Mouse (Mus musculus) intestine, embryonic 15.5 days (tissue): Measurements from ENCODE around the gene Nsun2. TPM values are rescaled to one million over a fixed set of nuclear protein-coding genes. Genes with fewer than 3 reads are reported as not detected.

Experiments used
- ATAC-seq: fragments of 200-750 bp; cut with Nextera tagmentation; 2 replicates; pipeline ENCODE4 v1.8.0; 2017; ENCODE audit warnings: moderate TSS enrichment, moderate library complexity
- H3K27ac ChIP-seq: fragments of 300-500 bp; sonication (generic); 2 replicates; pipeline ENCODE4 v1.5.1; 2015; ENCODE audit warnings: mild to moderate bottlenecking, inconsistent platforms
- H3K27me3 ChIP-seq: fragments of 300-500 bp; sonication (generic); replicated peaks from 2 replicates; pipeline ENCODE4 v1.6.1; 2015; ENCODE audit warnings: inconsistent platforms
- H3K36me3 ChIP-seq: fragments of 300-500 bp; sonication (generic); 2 replicates; pipeline ENCODE4 v1.6.1; 2015; ENCODE audit warnings: inconsistent platforms
- H3K4me1 ChIP-seq: fragments of 300-500 bp; sonication (generic); replicated peaks from 2 replicates; pipeline ENCODE4 v1.6.1; 2015; ENCODE audit warnings: inconsistent platforms
- H3K4me2 ChIP-seq: fragments of 300-500 bp; sonication (generic); replicated peaks from 2 replicates; pipeline ENCODE4 v1.6.1; 2015; ENCODE audit warnings: mild to moderate bottlenecking, inconsistent platforms
- H3K4me3 ChIP-seq: fragments of 300-500 bp; sonication (generic); replicated peaks from 2 replicates; pipeline ENCODE4 v1.5.1; 2015; ENCODE audit warnings: inconsistent platforms
- H3K9ac ChIP-seq: fragments of 300-500 bp; sonication (generic); 2 replicates; pipeline ENCODE4 v1.6.1; 2015; ENCODE audit warnings: inconsistent platforms
- H3K9me3 ChIP-seq: fragments of 300-500 bp; sonication (generic); 2 replicates; pipeline ENCODE4 v1.6.1; 2016; ENCODE audit warnings: inconsistent platforms
- WGBS: fragments of 180-500 bp; shearing (Covaris S2); methylation state at CpG from one replicate; pipeline ENCODE4 v1.1.7; 2015; 5-methylcytosine and 5-hydroxymethylcytosine counted together
- polyA plus RNA-seq: library from polyadenylated mRNA; unstranded; fragments of >200 nt; fragmentation: Nextera tagmentation; extraction: Ambion mirVana; gene quantifications from 2 replicates; pipeline ENCODE4 v1.2.1, GENCODE M21; 2015

Nsun2 gene
- polyA plus RNA-seq, 1 experiment from 2014 or later = 131 TPM

DNA sequence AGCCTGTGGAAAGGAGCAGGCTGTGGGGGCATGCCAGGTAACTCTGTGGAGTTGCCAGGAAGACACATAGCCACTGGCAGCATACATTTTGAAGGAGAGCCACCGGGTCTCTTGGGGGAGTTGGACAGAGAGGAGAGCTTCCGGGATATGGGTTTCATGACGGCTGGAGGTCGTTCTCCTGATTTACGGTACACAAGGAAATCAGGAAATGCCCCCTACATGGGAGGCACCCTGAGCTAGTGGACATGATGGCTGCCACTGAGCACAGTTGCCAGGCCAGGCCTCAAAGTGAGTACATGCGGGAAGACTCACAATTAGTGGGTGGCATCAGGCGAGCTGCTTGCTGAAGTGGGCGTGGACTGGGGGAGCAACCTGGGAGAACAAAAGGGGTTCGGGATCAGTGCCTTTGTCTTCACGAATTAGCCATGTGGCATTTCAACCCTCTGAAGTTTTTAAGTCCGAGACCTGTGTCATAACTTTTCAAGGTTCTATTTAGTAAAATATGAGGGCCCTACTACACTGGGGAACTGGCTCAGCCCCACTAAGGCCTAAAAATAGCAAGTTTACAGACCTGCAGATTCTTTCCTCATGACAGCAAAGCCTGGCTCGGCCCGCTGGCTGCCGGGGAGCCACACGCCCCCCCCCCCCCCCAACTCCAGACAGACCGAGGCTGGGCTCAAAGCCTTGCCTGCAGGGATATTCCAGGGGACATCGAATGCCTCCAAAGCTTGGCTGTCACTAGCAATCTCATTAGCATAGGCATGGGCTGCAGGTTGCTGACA is 9.2 kb downstream of the Nsun2 start:
- H3K4me3 ChIP-seq = no peak overlapping the region
- peak overlapping the region; percentile 51 for H3K27ac ChIP-seq
- 36% methylated on average over 17 of the region's 17 CpGs for WGBS
- no peaks in the 10 kb centered on the region for H3K36me3 ChIP-seq
- peak overlapping the region; percentile 45; the same call in 1 of the 2 replicates for H3K4me2 ChIP-seq
- H3K9ac ChIP-seq = no peak overlapping the region
- ATAC-seq = peak; percentile 37
- H3K9me3 ChIP-seq = no peaks in the 10 kb centered on the region
- H3K4me1 ChIP-seq = peaks cover 23% of the 10 kb centered on the region
- H3K27me3 ChIP-seq = no peaks in the 10 kb centered on the region

DNA sequence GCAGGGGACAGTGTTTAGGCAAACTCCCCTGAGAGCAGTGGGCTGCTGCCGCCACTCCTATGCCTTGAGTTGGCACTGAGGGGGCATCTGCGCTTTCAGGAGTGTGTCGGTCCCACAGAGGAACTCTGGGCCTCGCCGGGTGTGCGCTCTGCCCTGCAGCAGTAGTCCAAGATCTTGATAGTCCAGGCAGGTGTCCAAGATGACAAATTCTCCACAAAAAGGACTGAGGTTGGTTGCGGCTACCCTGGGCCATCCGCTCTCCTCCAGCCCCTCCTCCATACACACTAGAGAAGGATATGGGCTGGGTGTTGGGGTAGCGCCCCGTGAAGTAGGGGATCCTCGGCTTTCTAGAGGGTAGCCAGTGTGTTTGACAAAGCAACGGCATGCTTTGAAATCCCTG is 10.0 kb downstream of the Nsun2 start:
- H3K9me3 ChIP-seq = no peaks in the 10 kb centered on the region
- WGBS = 30% methylated on average over 12 of the region's 12 CpGs
- H3K27me3 ChIP-seq = no peaks in the 10 kb centered on the region
- no peak overlapping the region for H3K9ac ChIP-seq
- H3K4me1 ChIP-seq = peaks cover 23% of the 10 kb centered on the region
- peak; percentile 44; the same call in 1 of the 2 replicates for ATAC-seq
- peak overlapping the region; percentile 45 for H3K4me2 ChIP-seq
- no peak overlapping the region; the same call in 1 of the 2 replicates for H3K4me3 ChIP-seq
- no peak overlapping the region; the same call in 1 of the 2 replicates for H3K27ac ChIP-seq
- H3K36me3 ChIP-seq = no peaks in the 10 kb centered on the region

DNA sequence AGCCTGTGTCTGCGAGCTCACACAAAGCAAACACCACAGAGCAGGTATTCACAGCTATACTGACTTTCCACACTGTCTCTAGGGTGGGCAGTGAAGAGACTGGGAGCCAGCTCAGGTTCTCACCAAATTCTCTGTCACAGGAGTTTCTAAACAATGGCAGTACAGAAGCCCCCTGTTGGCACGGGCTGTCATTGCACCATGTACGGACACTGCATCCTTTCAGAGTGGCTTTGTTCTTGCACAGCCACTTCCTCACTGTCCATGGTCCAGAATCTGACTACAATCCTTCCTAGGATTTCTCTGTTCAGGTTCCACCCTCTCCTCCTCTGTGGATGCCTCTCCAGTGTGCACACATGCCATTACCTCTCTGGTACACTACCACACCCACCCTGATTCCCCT is 11.5 kb downstream of the Nsun2 start:
- H3K36me3 ChIP-seq = no peaks in the 10 kb centered on the region
- no peak for ATAC-seq
- H3K4me1 ChIP-seq = peaks cover 23% of the 10 kb centered on the region
- H3K4me2 ChIP-seq = no peak overlapping the region
- no peaks in the 10 kb centered on the region for H3K27me3 ChIP-seq
- no peak overlapping the region for H3K9ac ChIP-seq
- 35% methylated on average over 3 of the region's 3 CpGs for WGBS
- H3K27ac ChIP-seq = no peak overlapping the region
- no peaks in the 10 kb centered on the region for H3K9me3 ChIP-seq
- H3K4me3 ChIP-seq = no peak overlapping the region

DNA sequence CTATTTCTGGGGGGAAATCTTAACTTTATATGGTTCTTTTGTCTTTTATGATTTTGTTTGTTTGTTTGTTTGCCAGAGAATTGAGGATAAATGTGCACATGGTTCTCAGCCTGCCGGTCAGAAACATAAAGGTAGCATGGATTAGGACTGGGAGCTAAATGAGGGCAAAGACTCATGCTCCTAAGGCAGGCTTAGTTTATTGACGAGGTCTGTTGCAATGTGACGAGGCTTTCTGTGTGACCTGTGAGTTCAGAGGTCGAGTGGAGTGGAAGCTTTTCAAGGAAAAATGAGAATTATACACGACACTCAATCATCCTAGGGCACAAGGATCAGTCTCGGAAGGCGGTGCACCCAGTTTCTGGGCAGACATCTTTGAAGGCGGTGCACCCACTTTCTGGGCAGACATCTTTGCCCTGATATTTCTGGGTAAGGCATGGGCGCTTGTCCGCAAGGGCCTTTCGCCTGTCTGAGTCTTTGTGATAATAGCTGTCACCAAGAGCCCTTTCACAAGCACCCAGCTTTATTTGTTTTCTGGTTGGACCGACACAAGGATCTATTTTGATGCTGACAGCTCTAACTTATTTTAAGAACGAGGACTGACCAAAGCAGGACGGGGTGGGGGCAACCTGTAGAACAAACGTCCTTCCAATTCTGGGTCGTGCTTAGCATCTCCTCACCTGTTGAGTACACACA is 14.1 kb downstream of the Nsun2 start:
- ATAC-seq = no peak
- Histone ChIP-seq H3K9me3 (no peaks in the 10 kb centered on the region), H3K4me1 (peaks cover 10% of the 10 kb centered on the region; the same call in 1 of the 2 replicates), H3K9ac (no peak overlapping the region), H3K4me3 (no peak overlapping the region), H3K27me3 (no peaks in the 10 kb centered on the region), H3K27ac (no peak overlapping the region), H3K4me2 (no peak overlapping the region), H3K36me3 (no peaks in the 10 kb centered on the region)
- 70% methylated on average over 16 of the region's 16 CpGs for WGBS

DNA sequence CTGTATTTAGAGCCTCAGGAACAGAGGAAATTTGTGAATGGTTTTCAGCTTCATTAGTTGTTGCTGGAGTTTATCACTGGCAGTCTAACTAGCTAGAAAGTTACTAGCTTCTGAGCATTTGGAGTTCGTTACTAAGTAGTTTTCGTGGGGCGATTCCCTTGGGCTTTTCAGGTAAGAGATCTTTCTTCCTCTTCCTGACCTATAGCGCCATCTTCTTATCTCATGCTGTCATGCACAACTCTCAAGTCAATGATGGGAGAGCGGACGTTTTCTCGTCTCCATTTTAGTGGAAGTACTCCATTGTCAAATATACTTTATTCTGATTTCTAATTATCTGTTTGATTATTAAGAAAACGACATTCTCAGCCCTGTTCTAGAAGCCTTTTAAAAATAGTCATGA is 16.4 kb downstream of the Nsun2 start:
- 46% methylated on average over 8 of the region's 8 CpGs for WGBS
- no peak overlapping the region for H3K27ac ChIP-seq
- ATAC-seq = no peak
- no peaks in the 10 kb centered on the region for H3K27me3 ChIP-seq
- no peaks in the 10 kb centered on the region for H3K4me1 ChIP-seq
- H3K9me3 ChIP-seq = no peaks in the 10 kb centered on the region
- H3K4me2 ChIP-seq = no peak overlapping the region
- no peaks in the 10 kb centered on the region for H3K36me3 ChIP-seq
- no peak overlapping the region for H3K4me3 ChIP-seq
- H3K9ac ChIP-seq = no peak overlapping the region

DNA sequence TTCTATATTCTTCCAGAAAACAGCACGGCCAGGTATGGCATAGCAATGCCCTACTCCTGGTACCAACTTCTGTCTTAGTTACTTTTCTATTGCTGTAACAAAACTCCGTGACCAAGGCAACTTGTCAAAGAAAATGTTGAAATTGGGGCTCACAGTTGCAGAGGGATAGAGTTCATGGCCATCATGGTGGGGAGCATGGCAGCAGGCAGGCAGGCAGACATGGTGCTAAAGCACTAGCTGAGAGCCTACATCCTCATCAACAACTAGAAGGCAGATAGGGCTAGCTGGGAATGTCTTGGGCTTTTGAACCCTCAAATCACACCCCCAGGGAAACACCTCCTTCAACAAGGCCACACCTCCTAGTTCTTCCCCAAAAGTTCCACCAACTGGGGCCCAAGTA is 17.3 kb downstream of the Nsun2 start:
- ATAC-seq = no peak
- H3K9me3 ChIP-seq = no peaks in the 10 kb centered on the region
- H3K4me3 ChIP-seq = no peak overlapping the region
- no peaks in the 10 kb centered on the region for H3K4me1 ChIP-seq
- no peaks in the 10 kb centered on the region for H3K36me3 ChIP-seq
- H3K4me2 ChIP-seq = no peak overlapping the region
- no peak overlapping the region for H3K9ac ChIP-seq
- WGBS = 80% methylated on average over 2 of the region's 2 CpGs
- no peak overlapping the region for H3K27ac ChIP-seq
- no peaks in the 10 kb centered on the region for H3K27me3 ChIP-seq

DNA sequence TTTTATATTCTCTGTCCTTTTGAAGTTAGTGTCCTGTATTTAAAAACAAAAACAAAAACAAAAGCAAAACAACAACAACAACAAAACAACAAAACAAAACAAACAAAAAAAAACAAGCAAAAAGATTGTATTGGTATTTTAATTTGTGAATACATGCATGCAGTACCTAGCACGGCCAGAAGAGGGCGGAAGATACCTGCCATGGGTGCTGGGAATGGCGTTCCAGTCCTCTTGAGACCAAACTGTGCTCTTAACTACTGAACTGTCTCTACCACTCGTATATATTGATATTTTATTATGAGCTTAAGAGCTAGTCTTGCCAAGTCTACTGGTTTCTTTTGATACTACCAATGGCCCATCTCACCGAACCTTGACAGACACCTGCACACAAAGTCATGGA is 19.5 kb downstream of the Nsun2 start:
- Histone ChIP-seq H3K27ac (no peak overlapping the region), H3K4me2 (no peak overlapping the region), H3K9ac (no peak overlapping the region), H3K4me1 (no peaks in the 10 kb centered on the region), H3K9me3 (no peaks in the 10 kb centered on the region), H3K36me3 (no peaks in the 10 kb centered on the region), H3K27me3 (no peaks in the 10 kb centered on the region), H3K4me3 (no peak overlapping the region)
- 16% methylated on average over 5 of the region's 5 CpGs for WGBS
- ATAC-seq = no peak

DNA sequence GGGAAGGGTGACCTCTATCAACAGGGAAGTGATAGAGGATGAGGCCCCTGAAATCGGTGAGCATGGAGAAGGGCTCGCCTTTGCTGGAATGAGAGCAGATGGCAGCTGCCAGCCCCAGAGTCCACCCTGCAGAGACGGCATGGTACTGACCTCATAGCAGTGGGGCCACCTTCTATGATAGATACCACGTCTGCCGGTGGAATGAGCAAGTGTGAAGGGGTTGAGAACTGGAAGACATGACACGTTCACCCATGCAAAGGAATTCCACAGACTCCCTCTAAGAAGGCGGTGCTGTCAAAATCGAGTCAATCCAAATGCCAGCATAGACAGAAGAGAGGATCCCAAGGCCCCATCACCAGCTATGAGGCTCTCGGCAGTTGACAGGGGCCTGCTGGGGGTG is 20.7 kb downstream of the Nsun2 start:
- no peak for ATAC-seq
- H3K36me3 ChIP-seq = no peaks in the 10 kb centered on the region
- H3K4me3 ChIP-seq = no peak overlapping the region
- no peaks in the 10 kb centered on the region for H3K27me3 ChIP-seq
- H3K4me1 ChIP-seq = no peaks in the 10 kb centered on the region
- H3K9ac ChIP-seq = no peak overlapping the region
- WGBS = 73% methylated on average over 9 of the region's 9 CpGs
- no peak overlapping the region for H3K27ac ChIP-seq
- H3K9me3 ChIP-seq = no peaks in the 10 kb centered on the region
- no peak overlapping the region for H3K4me2 ChIP-seq

DNA sequence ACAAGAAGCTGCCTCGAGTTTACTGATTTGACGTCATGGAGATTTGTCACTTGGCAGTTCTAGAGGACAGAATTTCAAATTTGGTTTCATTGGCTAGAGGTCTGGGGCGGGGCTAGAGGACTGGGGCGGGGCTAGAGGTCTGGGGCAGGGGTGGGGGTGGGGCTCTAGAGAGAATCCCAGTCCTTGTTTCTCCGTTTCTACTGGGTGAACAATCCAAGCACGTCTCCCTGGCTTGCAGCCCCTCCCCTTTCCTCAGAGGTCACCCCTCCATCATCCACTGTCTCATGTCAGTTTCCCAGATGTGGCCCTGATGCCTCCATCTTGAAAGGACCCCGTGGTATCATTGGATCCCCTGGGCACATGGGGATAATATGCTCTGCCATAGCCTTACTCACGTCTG is 21.5 kb downstream of the Nsun2 start:
- WGBS = 26% methylated on average over 8 of the region's 8 CpGs
- H3K9me3 ChIP-seq = no peaks in the 10 kb centered on the region
- ATAC-seq = no peak

DNA sequence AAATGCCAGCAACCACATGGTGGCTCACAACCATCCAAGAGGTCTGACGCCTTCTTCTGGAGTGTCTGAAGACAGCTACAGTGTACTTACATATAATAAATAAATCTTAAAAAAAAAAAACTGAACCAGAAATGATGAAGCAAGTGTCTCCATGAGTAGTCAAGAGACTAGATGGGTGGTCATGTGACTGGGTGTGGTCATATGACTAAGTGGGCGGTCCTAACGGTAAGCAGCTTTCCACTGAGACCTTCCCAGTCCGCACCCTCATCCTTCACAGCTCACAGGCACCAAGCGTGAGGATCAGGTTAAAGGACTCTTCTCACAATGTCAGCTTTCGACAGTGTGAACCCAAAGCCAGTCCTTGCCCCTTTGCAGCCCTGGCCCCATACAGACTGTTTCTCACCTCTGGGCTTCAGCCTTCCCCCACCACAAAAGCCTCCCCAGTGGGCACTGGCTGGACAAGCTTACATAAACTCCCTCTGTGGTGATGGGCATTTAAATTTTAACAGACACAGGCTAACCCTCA is 22.5 kb downstream of the Nsun2 start:
- H3K9ac ChIP-seq = no peak overlapping the region
- no peaks in the 10 kb centered on the region; the same call in 1 of the 2 replicates for H3K4me1 ChIP-seq
- no peaks in the 10 kb centered on the region for H3K36me3 ChIP-seq
- no peak overlapping the region for H3K27ac ChIP-seq
- H3K4me2 ChIP-seq = no peak overlapping the region
- no peak for ATAC-seq
- H3K4me3 ChIP-seq = no peak overlapping the region
- H3K27me3 ChIP-seq = no peaks in the 10 kb centered on the region
- no peaks in the 10 kb centered on the region for H3K9me3 ChIP-seq
- 82% methylated on average over 6 of the region's 6 CpGs for WGBS

More for the DNA sequence above, 21.5 kb downstream of the Nsun2 start:
- no peaks in the 10 kb centered on the region for H3K27me3 ChIP-seq
- H3K4me2 ChIP-seq = no peak overlapping the region
- H3K4me3 ChIP-seq = no peak overlapping the region
- H3K9ac ChIP-seq = no peak overlapping the region
- no peak overlapping the region for H3K27ac ChIP-seq
- no peaks in the 10 kb centered on the region; the same call in 1 of the 2 replicates for H3K4me1 ChIP-seq
- H3K36me3 ChIP-seq = no peaks in the 10 kb centered on the region

DNA sequence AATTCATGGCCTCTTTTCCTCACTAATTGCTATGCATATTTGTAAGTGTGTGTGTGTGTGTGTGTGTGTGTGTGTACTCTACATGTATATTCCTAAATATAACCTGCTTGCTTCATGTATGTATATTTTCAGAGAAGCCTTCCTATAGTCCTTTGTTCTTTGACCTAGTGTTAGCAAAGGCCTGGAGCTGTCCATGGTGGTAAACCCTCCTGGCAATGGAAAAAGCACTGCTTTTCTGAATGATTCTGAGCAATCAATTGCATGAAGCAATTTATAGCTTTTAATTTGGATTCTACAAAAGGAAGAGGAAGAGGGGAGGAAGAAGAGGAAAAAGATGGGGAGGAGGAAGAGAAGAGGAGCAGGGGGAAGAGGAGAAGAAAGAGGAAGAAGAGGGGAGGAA is 23.2 kb downstream of the Nsun2 start:
- Histone ChIP-seq H3K27me3 (no peaks in the 10 kb centered on the region), H3K9ac (no peak overlapping the region), H3K9me3 (no peaks in the 10 kb centered on the region), H3K4me3 (no peak overlapping the region), H3K27ac (no peak overlapping the region), H3K4me2 (no peak overlapping the region), H3K36me3 (no peaks in the 10 kb centered on the region), H3K4me1 (no peaks in the 10 kb centered on the region; the same call in 1 of the 2 replicates)
- ATAC-seq = no peak

DNA sequence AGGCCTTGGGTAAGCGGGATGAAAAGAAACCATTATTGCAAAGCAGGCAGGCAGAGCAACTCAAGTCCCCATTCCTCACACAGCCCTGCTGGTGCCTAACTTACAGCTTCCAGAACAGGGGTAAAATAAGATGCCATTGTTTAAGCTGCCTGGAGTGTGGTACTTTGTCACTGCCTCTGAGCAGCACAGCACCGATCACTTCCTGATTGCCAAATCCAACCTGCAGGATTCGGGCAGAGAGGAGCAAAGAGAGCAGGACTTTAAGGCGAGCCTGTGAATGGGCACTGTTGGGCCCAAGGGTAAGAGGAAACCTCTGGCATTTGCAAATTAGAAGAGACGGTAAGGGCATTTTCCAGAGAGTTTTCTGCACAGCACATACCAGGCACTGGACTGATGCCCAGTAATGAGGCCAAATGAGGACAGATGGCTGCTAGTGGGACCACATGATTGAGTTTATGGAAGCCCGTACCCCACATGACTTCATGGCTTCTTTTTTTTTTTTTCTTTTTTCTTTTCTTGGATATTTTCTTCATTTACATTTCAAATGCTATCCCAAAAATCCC is 24.6 kb downstream of the Nsun2 start:
- Histone ChIP-seq H3K9me3 (no peaks in the 10 kb centered on the region), H3K27me3 (no peaks in the 10 kb centered on the region), H3K4me1 (peaks cover 6% of the 10 kb centered on the region), H3K27ac (no peak overlapping the region), H3K4me3 (no peak overlapping the region), H3K9ac (no peak overlapping the region), H3K4me2 (no peak overlapping the region), H3K36me3 (no peaks in the 10 kb centered on the region)
- 80% methylated on average over 6 of the region's 6 CpGs for WGBS
- no peak for ATAC-seq
